Mouse (Mus musculus) olfactory bulb, adult 2 months (tissue): ENCODE results near the gene Muc1.

ENCODE experiments used
- CTCF ChIP-seq: fragments of 200-500 bp; IDR thresholded peaks from 2 replicates; pipeline ENCODE4 v1.5.1; 2012; ENCODE audit warnings: low read depth, mild to moderate bottlenecking, low read length, moderate library complexity; ENCODE audit not compliant: insufficient read depth
- POLR2A ChIP-seq: fragments of 200-500 bp; IDR thresholded peaks from 2 replicates; pipeline ENCODE4 v1.6.1; 2012; ENCODE audit warnings: mild to moderate bottlenecking, low read depth, low read length, moderate library complexity; ENCODE audit not compliant: insufficient read depth

DNA sequence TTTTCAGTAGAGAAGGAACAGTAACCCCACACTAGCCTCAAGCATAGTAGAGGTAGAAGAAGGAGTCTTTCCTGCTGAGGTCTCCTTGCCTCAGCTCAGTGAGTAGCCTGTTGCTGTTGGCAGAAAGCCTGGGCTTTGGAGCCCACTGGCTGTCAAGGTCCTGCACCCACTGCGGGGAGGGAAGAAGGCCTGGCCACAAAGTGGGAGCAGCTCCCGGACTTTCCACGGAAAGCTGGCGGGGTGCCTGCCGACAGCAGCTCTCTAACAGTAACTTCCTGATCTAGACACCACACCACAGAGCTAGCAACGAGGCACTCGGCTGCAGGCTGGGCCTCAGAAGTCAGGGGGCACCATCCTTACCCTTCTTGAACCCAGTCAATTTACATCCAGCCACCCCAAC lies 18.1 kb upstream of the Muc1 start:
- TF ChIP-seq CTCF (no peak), POLR2A (no peak)
